Mouse (Mus musculus) cerebellum, adult 8-10 months (tissue): ENCODE data around the gene Sell.
"Not testable (repeated sequence)": the region's sequence is repeated elsewhere in the genome, so short reads cannot be mapped to it uniquely, and the experiment has no call there.

Source experiments
- DNase-seq: peaks from one replicate; pipeline ENCODE4 v3.0.0; 2022

The Sell gene

DNA sequence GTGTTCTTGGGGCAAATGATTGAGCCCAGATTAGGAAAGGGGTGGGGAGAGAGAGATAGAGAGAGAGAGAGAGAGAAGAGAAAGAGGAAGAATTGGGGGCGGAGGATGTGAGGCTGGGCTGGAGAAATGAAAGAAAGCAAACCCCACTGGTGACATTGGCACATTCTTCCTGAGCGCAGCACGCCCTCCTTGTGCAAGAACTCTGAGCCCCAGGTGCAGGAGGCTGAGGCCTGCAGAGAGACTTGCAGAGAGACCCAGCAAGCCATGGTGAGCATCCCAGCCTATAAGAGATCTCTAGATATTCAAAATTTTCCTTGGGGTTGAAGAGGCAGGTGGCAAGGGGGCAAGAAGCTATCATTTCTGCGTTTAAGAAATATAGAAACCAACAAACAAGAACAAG, at the start of gene Sell:
Gene Sell (plus strand): TSS at position 58 of the 400 bp plus-strand sequence.
- DNase-seq: no peak

DNA sequence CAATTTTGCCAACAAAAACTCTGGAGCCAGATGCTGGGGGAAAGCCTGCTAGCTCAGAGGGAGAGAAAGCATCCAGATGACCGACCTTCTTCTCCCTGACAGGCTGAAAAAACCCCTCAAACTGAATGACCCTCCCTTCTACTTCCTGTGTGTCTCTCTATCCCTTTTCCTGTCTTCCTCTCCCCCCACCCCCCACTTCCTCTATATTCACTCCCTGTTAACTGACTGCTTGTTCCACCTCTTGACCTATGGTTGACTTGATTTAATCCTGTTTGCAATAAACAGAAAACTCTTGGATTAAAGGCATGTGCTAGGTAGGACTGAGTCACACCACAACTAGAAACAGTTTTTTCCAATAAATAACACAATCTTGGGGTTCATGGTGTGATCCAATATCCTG, 47.2 kb upstream of the Sell start:
- no peak for DNase-seq

DNA sequence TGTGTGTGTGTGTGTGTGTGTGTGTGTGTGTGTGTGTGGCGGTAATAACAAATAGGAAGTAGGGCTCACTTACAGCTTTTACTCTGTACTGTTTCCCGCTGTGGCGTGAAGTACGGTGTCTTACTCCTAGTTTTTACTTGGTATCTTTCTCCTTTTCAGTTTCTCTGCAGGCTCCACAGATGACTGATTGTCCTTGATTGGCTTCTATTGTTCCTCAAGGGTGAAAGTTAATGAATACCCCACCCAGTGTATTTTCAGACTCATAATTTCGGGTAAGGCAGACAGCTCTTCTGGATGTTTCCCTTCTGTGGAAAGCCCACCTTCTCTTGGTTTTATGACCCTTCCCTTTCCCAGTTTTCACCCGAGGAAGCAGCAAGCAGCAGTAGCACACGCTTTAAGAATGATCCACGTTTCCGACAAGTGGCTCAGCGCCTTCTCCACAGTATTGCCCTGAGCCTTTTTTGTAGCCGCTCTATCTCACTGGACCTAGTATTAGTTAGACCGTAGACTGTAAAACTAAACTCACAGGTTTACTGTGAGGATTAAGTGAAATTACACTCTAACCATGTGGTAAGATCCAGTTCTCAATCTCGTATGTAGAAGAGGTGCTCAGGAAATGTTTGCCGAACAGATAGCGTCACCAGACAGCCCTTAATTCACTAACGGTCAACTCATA, 43.4 kb upstream of the Sell start:
- DNase-seq: no peak

DNA sequence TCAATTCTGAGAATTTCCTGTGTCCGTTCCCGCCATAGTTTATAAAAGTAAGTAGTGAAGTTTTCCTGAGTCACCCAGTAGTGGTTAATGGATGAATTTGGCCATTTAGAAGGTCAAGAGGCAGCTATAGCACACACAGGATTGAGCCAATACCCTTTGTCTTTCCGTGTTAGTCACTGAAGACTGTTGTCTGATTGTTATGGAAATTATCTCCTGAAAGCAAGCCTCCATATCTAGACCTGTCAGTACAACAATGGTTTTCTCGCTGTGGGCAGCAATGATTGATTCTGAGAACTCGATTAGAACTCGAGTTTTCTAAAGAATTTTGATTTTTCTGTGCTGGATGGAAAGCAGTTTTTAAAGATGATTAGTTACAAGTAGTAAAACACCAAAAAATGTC, 42.0 kb upstream of the Sell start:
- no peak for DNase-seq

DNA sequence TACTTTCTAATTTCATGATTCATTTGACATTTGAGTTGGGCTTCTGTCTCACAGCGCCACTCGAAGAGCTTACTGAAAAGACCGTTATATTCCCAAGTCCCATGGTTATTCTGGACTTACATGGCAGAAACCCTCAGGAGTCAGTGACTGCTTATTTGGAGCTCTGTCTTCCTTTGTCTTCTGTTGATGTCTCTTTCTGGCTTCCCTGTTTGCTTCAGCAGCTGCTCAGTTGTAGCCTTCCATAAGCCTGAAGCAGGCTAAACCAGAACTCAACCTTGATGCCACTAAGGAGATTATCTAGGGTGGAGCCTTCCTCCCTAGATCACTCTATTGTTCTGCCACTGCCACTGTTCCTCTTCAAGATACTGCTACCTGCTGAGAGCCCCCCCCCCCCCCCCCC, 41.0 kb upstream of the Sell start:
- not testable (repeated sequence) for DNase-seq

DNA sequence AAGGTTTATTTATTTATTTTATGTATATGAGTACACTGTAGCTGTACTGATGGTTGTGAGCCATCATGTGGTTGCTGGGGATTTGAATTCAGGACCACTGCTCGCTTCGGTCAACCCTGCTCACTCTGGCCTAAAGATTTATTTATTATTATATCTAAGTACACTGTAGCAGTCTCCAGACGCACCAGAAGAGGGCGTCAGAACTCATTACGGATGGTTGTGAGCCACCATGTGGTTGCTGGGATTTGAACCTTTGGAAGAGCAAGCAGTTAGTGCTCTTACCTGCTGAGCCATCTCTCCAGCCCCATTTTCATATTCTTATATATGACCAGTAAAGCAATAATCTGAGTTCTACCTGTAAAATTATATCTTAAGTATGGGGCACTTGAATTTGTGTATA, 39.7 kb upstream of the Sell start:
- not testable (repeated sequence) for DNase-seq

DNA sequence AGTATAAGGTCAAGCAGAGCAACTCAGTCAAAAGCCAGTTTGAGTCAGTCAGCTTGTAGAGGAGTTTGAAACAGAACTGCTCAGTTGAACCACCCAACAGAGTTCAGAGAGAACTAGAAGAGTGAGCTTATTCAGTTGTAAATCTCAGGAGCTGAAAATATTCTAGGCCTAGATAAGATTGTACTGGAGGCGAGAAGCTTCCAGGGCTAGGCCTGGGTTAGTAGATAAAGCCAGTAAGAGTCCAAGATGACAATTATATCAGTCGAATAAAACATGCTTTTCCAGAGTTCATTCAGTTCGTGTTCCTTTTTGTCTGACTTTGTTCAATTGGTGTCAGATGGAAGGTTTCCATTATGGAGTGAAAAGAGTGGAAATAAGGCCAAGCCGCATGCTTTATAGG, 36.1 kb upstream of the Sell start:
- DNase-seq: no peak

DNA sequence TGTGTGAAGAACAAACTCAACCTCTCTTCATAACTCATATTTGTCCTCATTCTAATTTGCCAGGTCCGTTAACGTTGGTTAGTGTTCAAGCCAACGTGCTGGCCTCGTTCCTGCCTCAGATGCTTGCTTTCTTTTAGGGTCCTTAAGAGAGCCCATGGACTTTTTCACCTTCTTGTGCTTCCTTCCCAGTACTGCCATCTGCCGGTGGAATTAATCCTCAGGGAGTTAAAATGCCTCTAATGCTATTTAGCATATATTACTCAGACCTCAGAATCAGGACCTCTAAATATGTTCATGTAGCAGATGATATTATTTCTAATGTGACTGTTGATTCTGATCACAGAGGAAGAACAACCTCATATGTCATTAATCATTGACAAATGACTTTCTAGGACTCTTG, 34.4 kb upstream of the Sell start:
- DNase-seq: no peak

DNA sequence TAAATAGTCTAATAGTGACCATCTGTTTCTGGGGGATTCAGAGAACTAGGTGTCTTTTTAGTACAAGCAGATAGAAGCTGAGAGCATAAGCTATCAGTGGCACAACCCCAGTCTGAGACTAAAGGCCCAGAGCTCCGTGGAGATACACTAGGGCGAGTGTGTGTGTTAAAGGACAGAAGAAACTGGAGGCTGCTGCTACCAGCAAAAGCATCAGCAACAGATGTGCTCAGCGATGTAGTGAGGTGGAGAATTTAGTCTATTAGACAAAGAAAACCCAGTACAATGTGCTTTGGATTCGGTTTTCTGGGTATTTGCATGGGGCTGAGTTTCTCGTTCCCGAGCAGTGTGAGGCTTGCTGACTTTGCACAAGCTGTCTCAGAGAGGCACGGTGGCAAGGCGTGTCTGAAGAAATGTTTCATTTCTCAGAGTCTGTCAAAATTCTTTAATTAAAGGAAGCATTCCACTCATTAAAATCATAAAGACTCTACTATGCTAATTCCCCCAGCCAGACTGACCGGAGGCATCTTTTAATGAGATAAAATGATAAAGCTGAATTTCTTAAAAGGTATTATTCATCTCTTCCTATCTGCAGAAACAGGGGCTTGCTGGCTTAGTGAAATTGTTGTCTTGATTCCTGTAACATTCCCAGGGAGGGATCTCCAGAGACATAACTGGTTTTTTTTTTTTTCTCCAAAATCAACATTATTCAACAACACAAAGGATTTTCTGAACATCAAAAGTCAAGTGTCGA, 21.2 kb upstream of the Sell start:
- DNase-seq: no peak

DNA sequence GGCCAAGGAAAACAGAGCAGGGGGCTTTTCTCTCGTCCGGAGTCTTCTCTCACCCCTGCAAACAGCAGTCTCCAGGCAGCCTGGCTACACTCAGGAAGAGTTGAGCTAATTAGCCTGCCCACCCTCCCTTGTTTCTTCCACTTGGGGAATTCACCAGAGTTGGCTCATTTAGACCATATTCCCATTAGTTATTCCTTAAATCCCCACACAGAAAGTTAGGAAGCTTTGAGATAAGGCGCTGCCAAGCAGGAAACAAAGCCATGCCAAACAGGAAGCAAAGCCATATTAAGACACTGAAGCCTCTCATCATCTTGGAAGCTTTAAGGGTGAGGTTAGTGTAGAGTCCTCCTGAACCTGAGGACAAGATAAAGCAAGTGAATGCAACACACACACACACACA, 18.2 kb upstream of the Sell start:
- no peak for DNase-seq

DNA sequence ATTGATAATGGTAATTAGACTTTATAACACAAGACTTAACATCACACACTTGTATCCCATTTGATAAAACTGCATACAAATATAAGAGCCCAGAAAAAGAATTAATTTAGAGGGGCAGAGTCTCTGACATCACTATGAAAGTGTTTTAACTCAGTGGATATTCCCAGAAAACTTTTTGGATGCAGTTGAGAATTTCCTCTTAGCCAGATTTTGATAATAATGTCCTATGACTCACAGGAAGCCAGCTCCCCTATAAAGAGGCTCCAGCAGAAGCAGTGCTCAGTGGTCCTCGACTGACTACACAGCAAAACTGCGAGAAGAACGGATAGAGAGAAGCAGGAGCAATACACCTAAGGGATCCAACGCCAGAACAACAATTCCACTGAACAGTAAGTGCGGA, 13.8 kb upstream of the Sell start, which contains the start of gene Sele:
Gene Sele (plus strand): TSS at position 301 of the 400 bp plus-strand sequence.
- no peak for DNase-seq

DNA sequence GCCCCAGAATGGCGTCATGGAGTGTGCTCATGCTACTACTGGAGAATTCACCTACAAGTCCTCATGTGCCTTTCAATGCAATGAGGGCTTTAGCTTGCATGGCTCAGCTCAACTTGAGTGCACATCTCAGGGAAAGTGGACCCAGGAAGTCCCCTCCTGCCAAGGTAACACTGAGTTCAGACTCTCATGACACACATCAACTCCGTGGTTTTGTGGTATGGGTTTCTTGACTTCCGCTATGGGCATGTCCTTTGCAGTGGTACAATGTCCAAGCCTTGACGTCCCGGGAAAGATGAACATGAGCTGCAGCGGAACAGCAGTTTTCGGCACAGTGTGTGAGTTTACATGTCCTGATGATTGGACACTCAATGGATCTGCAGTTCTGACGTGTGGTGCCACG, 8.2 kb upstream of the Sell start:
- no peak for DNase-seq

DNA sequence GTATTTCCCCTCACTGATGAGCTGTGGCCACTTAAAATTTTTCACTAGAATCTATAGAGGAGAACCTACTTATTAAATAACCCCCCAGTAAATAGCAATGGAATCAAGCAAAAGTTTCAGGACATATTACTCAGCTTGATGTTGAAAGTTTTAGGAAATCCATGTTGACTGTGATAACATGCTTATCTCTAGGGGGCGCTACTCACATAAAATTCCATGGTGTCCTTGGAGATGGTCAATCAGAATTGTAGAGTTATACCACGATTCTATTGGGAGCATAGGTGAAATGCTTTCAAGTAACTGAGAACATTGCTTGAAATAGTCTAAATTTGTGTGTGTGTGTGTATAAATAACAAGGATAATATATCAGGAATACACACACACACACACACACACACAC, 7.0 kb upstream of the Sell start:
- no peak for DNase-seq

DNA sequence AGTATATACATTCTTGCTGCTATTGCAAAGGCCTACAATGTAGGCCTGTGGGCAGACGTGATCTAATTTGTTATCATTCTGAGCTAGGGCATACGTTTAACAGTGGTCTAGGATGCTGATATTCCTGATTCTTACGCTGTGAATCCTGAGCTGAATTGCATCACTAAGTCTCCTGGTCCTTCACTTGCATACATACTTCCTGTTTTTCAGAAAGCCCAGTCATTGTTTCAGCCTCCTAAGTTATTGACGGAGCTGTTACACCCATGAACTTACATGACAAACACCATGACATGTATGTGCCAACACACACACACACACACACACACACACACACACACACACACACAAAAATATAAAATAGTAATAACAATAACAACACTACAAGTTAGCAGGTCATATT, 1.7 kb upstream of the Sell start:
- no peak for DNase-seq

DNA sequence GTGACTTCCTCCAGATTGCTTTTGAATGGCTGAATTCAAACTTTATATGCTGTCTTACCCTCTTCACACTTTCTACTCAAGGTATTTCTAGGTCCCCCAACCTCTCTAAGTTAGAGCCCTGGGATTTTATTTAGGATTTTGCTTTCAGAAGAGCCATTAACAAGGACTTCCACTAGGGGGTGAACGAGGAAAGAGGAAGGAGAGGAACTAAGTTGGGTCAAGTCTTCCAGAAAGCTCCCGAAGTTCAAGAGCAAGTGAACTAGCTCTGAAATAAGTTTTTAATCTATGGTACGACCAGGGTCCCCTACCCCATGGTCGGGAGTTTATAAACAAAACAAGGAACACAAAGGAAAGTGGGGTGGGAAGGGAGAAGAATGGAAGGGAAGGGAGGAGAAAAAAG, 504 bp upstream of the Sell start:
- DNase-seq: no peak

DNA sequence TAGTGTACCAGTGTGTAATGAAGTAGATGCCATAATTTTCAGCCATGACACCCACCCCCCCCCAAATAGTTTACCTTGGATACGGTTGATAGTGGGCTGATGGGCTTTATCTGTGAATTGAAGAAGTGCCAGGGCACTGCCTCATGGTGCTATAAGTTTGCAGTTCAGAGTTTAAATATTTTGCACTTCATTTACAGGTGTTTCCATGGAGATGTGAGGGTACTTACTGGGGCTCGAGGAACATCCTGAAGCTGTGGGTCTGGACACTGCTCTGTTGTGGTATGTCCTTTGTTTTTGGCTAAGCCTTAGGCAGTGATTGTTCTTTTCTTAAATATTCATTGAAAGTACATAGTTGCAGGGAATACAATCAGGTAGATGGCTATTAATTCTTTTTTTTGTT, 1.1 kb downstream of the Sell start:
- DNase-seq: no peak

DNA sequence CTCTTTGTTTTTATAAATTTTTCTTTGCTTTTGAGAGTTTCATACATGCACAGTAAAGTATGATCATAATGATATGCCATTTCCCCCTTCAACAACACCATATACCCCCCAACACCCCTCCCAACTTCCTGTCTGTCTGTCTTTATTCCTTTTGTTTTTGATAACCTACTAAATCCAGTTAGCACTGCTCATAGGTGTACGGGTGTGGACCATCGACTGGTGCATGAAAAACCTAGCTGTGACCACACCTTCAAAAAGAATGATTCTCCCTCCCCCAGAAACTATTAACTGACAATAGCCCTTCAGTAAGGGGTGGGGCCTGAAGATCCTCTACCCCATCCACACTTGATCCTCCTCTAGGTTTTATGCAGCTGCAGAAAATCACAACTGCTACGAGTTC, 2.0 kb downstream of the Sell start:
- no peak for DNase-seq

DNA sequence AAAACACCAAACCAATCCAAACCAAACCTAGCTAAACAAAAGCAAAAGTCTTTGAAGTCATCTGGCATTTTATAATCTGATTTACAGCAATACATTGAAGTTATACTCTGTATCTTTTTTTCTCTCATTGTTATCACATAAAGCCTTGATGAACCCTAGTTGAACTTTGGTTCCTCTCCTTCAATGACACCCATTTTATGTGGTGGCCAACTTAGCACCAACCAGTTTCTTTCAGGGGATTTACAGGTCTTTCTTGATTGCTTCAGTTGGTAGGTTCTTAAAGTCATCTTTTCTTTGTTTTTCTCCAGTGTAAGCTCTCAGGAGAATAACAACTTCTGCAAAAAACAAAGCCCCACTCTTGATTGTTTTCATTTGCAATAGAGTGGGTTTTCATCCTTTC, 7.5 kb downstream of the Sell start:
- no peak for DNase-seq

DNA sequence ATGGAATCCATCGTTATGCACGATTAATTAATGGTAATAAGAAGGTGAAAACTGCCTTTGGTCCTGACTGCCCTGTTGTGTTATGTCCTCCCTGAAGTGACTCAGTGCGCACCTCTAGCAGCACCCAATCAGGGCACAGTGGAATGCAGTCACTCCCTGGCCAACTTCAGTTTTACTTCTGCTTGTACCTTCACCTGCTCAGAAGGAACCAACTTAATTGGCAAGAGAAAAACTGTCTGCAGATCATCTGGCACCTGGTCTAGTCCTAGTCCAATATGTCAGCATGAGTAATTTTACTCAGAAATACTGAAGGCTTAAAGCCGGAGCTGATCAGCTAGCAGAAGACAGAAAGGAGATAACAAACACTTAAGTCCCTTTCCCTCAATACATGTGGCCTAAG, 8.7 kb downstream of the Sell start:
- DNase-seq: no peak

DNA sequence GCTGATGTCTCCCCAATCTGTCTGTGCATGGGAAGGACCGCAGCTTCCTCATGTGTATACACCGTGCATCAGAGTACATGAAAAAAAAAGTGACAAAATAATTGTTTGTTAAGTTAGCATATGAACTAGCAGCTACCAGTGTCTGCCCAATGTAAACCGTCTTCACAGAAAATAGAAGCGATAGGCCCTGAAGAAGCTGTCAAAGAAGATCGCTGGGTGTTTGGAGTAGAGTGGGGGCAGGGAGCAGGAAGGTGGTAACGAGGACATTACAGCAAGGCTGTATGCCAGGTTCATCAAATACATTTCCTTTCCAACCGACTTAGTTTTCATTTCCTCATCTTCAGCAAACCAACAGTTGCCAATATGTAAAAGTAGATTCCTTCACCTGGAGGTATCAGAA, 9.3 kb downstream of the Sell start:
- no peak for DNase-seq

DNA sequence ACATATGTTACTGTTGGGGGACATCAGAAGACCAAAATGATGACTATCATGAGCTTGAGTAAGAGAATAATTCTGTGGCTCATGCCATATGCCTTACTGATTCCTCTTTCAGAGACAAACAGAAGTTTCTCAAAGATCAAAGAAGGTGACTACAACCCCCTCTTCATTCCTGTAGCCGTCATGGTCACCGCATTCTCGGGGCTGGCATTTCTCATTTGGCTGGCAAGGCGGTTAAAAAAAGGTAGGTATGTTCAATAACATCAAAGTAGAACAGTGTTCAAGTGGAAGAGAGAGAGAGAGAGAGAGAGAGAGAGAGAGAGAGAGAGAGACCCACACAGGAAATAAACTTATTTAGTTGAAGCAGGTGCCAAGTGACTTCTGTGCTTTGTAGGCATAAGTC, 10.2 kb downstream of the Sell start:
- DNase-seq: no peak

DNA sequence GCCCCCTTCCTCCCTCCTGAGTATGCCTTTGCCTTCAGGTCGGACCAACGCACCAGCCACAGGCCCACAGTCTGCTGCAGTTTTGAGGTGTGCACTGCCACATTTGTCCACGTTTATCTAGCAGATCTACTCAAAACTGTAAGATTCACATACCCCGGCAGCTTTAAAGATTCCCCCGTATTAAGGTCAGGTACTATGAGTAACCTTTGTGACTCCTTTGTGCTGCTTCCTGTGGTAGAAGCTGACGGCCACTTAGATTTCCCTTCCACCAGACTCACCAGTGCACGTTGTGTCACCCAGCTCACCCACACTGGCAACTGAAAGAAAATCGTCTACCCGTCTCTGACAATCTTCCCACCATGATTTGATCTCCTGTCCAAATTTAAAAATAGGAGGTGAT, 11.3 kb downstream of the Sell start:
- no peak for DNase-seq

DNA sequence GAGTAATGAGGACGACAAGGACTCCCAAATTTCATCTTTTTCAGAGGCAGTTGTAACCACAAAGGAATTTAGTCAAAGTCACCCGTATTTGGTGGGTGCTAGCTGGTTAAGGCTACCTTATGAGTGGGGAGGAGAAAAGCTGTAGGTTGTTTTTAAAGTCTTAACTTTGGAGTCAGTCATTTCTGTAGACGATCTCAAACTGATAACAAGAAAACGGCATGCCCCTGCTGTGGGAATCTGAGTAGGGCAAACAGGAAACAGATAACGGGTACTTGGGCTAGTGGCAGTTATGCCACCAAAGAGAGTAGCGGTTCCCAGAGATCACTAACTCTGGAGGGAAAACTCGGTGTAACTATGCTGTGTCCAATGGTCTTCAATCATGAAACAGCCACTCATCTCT, 12.0 kb downstream of the Sell start:
- DNase-seq: no peak

DNA sequence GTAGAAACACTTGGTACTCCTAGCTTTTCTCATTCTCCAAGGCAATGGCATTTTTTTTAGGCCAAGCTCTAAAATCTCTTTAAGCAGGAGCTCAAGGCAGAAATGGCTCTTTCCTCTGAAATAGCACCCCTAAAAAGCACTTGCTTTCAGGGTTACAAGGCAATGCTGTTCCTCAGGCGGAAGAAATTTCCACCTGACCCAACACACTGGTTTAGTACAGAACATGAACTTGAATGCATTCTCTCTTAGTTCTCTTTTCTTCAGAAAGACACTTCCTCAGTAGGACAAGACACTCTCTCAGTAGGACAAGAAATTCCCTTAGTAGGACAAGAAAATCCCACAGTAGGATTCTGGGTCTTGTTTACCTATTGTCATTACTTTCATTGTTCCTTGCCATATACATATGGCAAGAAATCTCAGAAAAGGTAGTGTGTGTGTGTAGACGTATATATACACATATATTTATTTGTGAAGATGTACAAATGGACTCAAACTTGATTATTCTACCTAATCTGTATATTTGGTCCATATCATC, 12.9 kb downstream of the Sell start:
- no peak for DNase-seq

DNA sequence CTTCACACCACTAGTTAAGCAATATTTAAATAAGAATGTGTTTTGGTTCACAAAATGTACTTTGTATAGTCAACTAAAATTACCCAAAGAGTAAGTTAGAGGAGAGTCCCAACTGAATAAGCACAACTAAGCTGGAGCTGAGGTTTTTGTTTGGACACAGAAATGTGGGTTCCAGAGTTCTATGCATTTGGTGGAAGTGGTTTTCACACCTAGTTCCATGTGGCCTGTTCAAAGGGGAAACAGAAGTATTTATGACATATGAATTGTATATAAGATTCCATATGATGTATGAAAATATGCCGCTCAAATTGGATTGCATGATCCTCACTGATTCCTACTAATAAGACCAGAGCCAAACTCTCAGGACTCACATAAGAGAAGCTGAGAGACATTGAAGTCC, 13.6 kb downstream of the Sell start:
- no peak for DNase-seq
